Mouse (Mus musculus) kidney, adult 2 months (tissue): ENCODE results near the gene Prkg1. TPM values are rescaled to one million over a fixed set of nuclear protein-coding genes. Genes with fewer than 3 reads are reported as not detected.

Source experiments
- DNase-seq: peaks from one replicate; pipeline ENCODE4 v3.0.0; 2021
- H3K27ac ChIP-seq: fragments of 200-500 bp; 2 replicates; pipeline ENCODE4 v1.5.1; 2012; ENCODE audit warnings: low read depth, low read length, control low read depth, inconsistent platforms; ENCODE audit not compliant: insufficient read depth
- H3K27me3 ChIP-seq: fragments of 200-500 bp; replicated peaks from 2 replicates; pipeline ENCODE4 v1.6.1; 2012; ENCODE audit warnings: mild to moderate bottlenecking, moderate library complexity, low read length, inconsistent platforms; ENCODE audit not compliant: control insufficient read depth, insufficient read depth
- H3K36me3 ChIP-seq: fragments of 200-500 bp; 2 replicates; pipeline ENCODE4 v1.6.1; 2012; ENCODE audit warnings: mild to moderate bottlenecking, moderate library complexity, low read length, inconsistent platforms; ENCODE audit not compliant: control insufficient read depth, insufficient read depth
- H3K4me1 ChIP-seq: fragments of 200-500 bp; 2 replicates; pipeline ENCODE4 v1.6.1; 2011; ENCODE audit warnings: low read length; ENCODE audit not compliant: control insufficient read depth, insufficient read depth
- H3K4me3 ChIP-seq: fragments of 200-500 bp; 2 replicates; pipeline ENCODE4 v1.5.1; 2011; ENCODE audit warnings: mild to moderate bottlenecking, low read depth, low read length, control low read depth; ENCODE audit not compliant: insufficient read depth
- CTCF ChIP-seq: fragments of 200-500 bp; conservative IDR thresholded peaks from 2 replicates; pipeline ENCODE4 v1.5.1; 2011; ENCODE audit warnings: low read depth, mild to moderate bottlenecking, control low read depth, low read length, moderate library complexity, mixed read lengths; ENCODE audit not compliant: insufficient read depth, insufficient read length
- POLR2A ChIP-seq: fragments of 200-500 bp; IDR thresholded peaks from one replicate; pipeline ENCODE4 v1.6.1; 2011; ENCODE audit warnings: low read depth, low read length, control low read depth
- WGBS: fragments of 180-500 bp; shearing (Covaris S2); methylation state at CpG from one replicate; pipeline ENCODE4 v1.1.7; 2018; 5-methylcytosine and 5-hydroxymethylcytosine counted together
- polyA plus RNA-seq: library from polyadenylated mRNA; depleted of rRNA; stranded (reverse); fragments of >200 nt; gene quantifications from 2 replicates; pipeline ENCODE4 v1.2.3, GENCODE M21; 2012

Prkg1 gene
- polyA plus RNA-seq, 1 experiment: 1.7 TPM

GRCm38 (mm10) chr19:31031596-31031995 is 733.2 kb downstream of the Prkg1 start:
- DNase-seq: no peak
- WGBS: 78% methylated on average over 6 of the region's 6 CpGs

GRCm38 (mm10) chr19:31026797-31027196 is 738.0 kb downstream of the Prkg1 start:
- Histone ChIP-seq H3K4me3 (no peak overlapping the region), H3K27ac (no peak overlapping the region), H3K36me3 (no peaks in the 10 kb centered on the region), H3K4me1 (no peaks in the 10 kb centered on the region), H3K27me3 (no peaks in the 10 kb centered on the region)
- no peak for TF ChIP-seq POLR2A
- WGBS: 79% methylated on average over 5 of the region's 5 CpGs
- DNase-seq: no peak

More at GRCm38 (mm10) chr19:31031596-31031995, 733.2 kb downstream of the Prkg1 start:
- no peak for TF ChIP-seq POLR2A
- no peak for TF ChIP-seq CTCF
- H3K4me1 ChIP-seq: no peaks in the 10 kb centered on the region
- no peak overlapping the region for H3K4me3 ChIP-seq
- no peak overlapping the region for H3K27ac ChIP-seq
- H3K36me3 ChIP-seq: no peaks in the 10 kb centered on the region
- H3K27me3 ChIP-seq: no peaks in the 10 kb centered on the region

GRCm38 (mm10) chr19:31011528-31012133 is 753.2 kb downstream of the Prkg1 start:
- H3K36me3 ChIP-seq: no peaks in the 10 kb centered on the region
- H3K4me1 ChIP-seq: no peaks in the 10 kb centered on the region
- H3K27me3 ChIP-seq: no peaks in the 10 kb centered on the region
- no peak overlapping the region for H3K27ac ChIP-seq
- H3K4me3 ChIP-seq: no peak overlapping the region
- WGBS: 77% methylated on average over 3 of the region's 3 CpGs
- TF ChIP-seq CTCF (no peak), POLR2A (no peak)
- DNase-seq: no peak

GRCm38 (mm10) chr19:30998572-30998971 is 766.3 kb downstream of the Prkg1 start:
- Histone ChIP-seq H3K4me1 (no peaks in the 10 kb centered on the region), H3K27me3 (no peaks in the 10 kb centered on the region), H3K4me3 (no peak overlapping the region), H3K36me3 (no peaks in the 10 kb centered on the region), H3K27ac (no peak overlapping the region)
- no peak for DNase-seq
- TF ChIP-seq POLR2A (no peak), CTCF (no peak)
- whole genome bisulfite sequencing: 90% methylated on average over 2 of the region's 2 CpGs

GRCm38 (mm10) chr19:30990390-30990789 is 774.4 kb downstream of the Prkg1 start:
- no peak for TF ChIP-seq CTCF
- no peak for TF ChIP-seq POLR2A
- peak; percentile 3 for DNase-seq
- Histone ChIP-seq H3K27me3 (no peaks in the 10 kb centered on the region), H3K36me3 (no peaks in the 10 kb centered on the region), H3K4me3 (no peak overlapping the region), H3K27ac (no peak overlapping the region), H3K4me1 (no peaks in the 10 kb centered on the region)
- WGBS: 71% methylated on average over 4 of the region's 4 CpGs

- Histone ChIP-seq H3K27ac (no peak overlapping the region), H3K4me1 (no peaks in the 10 kb centered on the region), H3K4me3 (no peak overlapping the region), H3K27me3 (no peaks in the 10 kb centered on the region), H3K36me3 (no peaks in the 10 kb centered on the region)
- 95% methylated on average over 4 of the region's 4 CpGs for WGBS
- TF ChIP-seq CTCF (no peak), POLR2A (no peak)
- DNase-seq: no peak
Observed at GRCm38 (mm10) chr19:30982436-30982835, 782.4 kb downstream of the Prkg1 start.

GRCm38 (mm10) chr19:30978096-30978495 is 786.7 kb downstream of the Prkg1 start:
- no peaks in the 10 kb centered on the region for H3K36me3 ChIP-seq
- H3K4me1 ChIP-seq: no peaks in the 10 kb centered on the region
- WGBS: 83% methylated on average over 4 of the region's 4 CpGs
- no peak overlapping the region for H3K27ac ChIP-seq
- H3K4me3 ChIP-seq: no peak overlapping the region
- H3K27me3 ChIP-seq: no peaks in the 10 kb centered on the region
- DNase-seq: no peak
- TF ChIP-seq POLR2A (no peak), CTCF (no peak)

GRCm38 (mm10) chr19:30950610-30951009 is 814.2 kb downstream of the Prkg1 start:
- no peaks in the 10 kb centered on the region for H3K36me3 ChIP-seq
- no peak for DNase-seq
- H3K27ac ChIP-seq: no peak overlapping the region
- TF ChIP-seq POLR2A: no peak
- no peak for TF ChIP-seq CTCF
- H3K27me3 ChIP-seq: no peaks in the 10 kb centered on the region
- 89% methylated on average over 3 of the region's 3 CpGs for WGBS
- no peak overlapping the region for H3K4me3 ChIP-seq
- H3K4me1 ChIP-seq: no peaks in the 10 kb centered on the region
